Mouse (Mus musculus) left cerebral cortex, adult 11 months (tissue): ENCODE results near the gene Wipf3.

ENCODE experiments used
- DNase-seq: peaks from one replicate; pipeline ENCODE4 v3.0.0; 2022; ENCODE audit warnings: low spot score

The Wipf3 gene

DNA sequence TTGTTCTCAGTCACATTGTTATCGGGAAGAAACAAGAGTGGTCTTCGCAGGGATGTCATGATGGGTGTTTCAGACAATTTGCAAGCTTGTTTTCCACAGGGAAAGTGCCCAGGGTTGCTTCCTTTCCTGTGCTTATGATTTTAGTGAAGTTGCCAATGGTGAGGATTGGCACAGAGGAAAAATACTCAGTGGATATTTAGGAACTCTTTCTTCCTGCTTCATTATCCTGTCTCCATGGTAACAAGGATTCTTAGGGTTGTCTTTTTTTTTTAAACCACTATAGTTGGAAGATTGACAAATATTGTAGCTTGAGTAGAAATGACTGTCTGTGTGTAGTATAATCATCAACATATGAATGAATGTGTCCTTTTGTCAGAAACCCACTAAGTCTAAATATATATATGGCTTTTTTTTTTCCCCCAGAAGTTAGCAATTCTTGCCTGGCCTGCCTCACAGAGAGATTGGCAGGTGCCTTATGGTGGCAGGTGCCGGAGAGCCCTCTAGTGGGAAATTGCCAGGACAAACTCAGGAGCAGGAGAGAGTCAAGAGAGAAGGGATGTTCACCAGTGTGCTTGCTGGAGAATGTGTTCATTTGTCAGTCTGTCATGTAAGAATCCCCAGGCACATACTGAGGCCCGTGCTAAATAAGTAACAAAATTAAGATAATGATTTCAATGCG is 49.4 kb downstream of the Wipf3 start:
- no peak for DNase-seq

GRCm38 (mm10) chr6:54481390-54482112 is 52.1 kb downstream of the Wipf3 start:
- DNase-seq, result no peak

- DNase-seq, result no peak
These were observed 55.6 kb downstream of the Wipf3 start for GRCm38 (mm10) chr6:54485000-54485399.

- no peak for DNase-seq
These were observed 56.1 kb downstream of the Wipf3 start for GRCm38 (mm10) chr6:54485435-54485901.

DNA sequence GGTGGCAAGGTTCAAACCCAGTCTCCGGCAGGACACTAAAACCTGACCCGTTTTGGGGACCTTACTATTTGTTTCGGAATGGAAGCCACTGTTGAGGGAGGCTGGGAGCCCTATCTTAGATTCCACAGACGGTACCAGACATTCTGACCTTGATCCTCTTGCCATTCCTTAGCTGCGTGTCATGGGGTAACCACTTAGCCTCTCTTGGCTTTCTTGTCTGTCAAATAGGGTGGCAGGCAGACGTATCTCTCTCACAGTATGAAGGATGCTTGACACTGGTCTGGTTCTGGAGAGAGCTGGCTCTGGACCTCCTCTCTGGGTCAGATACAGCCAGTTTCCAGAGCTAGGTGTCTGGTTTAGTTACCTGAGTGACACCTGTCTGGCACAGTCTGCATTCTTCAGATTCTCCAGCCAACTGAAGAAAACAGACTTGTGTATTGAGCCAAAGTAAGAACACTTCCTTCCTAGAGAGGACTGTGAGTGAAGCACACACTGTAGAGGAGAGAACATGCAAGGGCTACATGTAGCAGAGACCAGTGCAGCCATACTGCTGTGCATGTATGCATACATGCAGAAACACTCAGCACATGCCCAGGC is 56.7 kb downstream of the Wipf3 start:
- no peak for DNase-seq

- DNase-seq, result no peak
These were observed 61.7 kb downstream of the Wipf3 start for GRCm38 (mm10) chr6:54491074-54491473.

DNA sequence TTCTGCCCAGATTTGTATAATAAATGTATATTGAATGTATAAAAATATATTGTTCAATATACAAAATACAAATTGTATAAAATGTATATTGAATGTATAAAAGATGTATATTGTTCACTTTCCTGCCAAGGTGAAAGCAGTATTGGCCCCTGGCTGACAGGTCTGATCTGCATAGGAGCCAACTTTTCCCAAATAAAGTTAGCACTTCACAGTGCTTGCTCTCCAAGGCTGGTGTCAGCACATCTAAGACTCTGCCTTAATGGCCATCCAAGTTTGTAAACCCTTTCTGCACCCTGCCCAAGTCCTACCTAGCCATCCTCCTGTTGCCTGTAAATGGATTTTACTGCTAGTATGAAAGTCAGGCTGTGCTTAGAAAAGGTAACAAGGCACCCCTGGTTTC is 64.7 kb downstream of the Wipf3 start:
- DNase-seq, result no peak

- DNase-seq, result no peak
These were observed 65.4 kb downstream of the Wipf3 start for GRCm38 (mm10) chr6:54494612-54495398.

GRCm38 (mm10) chr6:54496214-54496613 is 66.8 kb downstream of the Wipf3 start:
- no peak for DNase-seq

- no peak for DNase-seq
These were observed 73.3 kb downstream of the Wipf3 start for GRCm38 (mm10) chr6:54502661-54503115.

DNA sequence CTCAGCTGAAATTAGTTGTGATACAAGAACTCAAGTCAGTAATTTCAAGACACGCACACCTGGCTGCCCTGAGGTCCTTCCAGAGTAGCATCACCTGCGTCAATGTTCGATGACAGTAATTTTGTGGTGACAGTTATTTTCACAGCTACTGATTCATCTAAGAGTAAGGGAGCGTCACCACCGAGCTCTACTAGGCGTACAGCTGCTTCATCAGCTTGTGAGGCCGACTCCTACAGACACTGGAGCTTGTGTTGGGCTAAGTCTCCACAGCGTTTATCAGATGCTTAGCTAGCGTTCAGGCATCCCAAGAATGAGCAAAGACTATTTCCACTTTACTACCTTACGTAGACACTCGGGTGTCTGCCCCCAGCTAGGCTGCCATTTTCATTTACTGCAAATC is 76.9 kb downstream of the Wipf3 start:
- DNase-seq, result no peak

DNA sequence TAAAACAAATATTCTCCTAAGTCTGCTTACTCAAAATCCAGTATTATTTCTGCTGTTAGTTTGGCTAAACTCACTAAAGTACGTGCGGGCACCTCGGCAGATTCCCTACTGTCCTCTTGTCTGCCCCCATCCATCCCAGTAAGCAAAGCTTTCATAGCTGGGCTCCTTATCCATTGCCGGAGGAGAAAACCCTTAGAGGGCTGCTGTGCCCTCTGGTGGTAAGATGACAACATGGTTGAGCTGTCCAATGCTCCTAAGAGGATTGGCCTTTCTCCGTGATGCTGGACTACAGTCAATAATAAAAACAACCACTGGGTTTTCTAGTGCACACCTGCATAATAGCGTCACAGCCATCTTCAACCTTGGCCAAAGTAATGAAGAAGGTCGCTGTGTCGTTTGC is 77.6 kb downstream of the Wipf3 start:
- peak; percentile 53 for DNase-seq

DNA sequence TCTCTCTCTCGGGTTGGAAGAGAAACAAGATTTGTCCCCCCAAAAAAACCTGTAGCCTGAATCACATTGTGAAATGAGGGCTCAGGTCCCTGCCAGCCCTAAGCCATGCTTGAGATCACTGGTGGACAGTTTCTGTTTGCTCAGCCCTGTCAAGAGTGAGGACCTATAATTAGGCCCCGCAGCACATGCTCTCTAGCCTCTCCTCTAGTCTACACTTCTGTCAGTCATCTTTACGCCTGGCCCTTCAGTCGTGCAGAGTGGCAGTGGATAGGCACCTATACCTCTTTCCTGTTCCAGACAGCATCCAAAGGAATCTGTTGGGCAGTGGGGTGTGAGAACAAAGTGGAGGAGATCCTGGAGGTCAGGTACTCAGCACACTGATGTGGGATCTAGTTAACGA is 78.4 kb downstream of the Wipf3 start:
- no peak for DNase-seq

- DNase-seq, result no peak
These were observed 78.9 kb downstream of the Wipf3 start for GRCm38 (mm10) chr6:54508256-54508793.

- no peak for DNase-seq
These were observed 79.9 kb downstream of the Wipf3 start for GRCm38 (mm10) chr6:54509264-54509663.

- DNase-seq, result no peak
These were observed 82.9 kb downstream of the Wipf3 start for GRCm38 (mm10) chr6:54512256-54512655.

- no peak for DNase-seq
These were observed 87.2 kb downstream of the Wipf3 start for GRCm38 (mm10) chr6:54516512-54517134.

DNA sequence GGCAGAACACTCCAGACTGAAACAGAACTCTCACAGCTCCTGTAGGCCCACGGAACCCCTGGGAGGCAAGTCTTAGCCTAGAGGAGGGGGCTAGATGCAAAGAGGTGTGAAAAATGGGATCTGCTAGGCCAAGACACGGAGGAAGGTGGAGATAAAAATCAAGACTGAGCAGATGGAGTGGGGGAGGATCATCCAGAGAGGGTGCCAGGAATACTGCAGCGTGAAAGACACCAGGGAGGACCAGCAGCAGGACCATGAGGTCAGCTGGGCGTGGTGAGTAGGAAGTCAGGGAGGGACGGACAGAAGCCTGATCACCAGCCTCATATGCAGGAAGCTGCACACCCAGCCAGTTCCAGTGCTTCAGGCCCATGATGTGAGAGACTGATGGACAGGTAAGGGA is 89.4 kb downstream of the Wipf3 start:
- no peak for DNase-seq

DNA sequence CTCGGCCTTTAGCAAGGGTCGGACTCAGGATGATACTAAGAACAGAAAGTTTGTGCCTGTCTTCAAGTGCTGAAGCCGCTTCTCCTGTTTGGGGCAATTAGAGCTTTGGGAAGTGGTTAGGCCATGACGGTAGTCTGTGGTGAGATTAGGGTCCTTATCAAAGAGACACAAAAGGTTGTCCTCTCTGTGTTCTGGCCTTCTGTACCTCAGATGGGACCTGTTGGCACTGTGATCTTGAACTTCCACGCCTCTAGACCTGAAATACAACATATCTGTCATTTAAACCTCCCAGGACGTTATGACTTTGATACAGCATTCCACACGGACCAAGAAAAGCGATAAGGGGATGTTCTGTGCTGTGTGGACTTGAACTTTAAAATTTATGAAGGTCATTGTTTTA is 99.3 kb downstream of the Wipf3 start:
- no peak for DNase-seq

DNA sequence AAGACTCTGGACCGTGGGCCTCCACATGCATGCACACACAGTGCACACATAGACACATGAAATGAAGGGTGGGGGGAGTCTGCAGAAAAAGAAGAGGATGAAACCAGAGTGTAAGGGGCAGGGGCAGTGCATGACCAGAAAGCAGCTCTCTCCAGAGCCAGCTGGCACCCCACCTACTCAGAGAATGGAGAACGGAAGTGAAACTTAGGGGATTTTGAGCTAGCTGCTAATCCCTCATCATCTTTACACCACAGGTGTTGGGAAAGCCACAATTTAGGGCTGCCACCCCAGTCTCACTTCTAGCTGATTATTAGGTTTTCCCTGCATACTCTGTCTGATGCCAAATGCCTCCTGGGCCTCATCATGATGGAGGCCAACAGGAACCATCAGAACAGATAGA is 100.8 kb downstream of the Wipf3 start:
- no peak for DNase-seq

DNA sequence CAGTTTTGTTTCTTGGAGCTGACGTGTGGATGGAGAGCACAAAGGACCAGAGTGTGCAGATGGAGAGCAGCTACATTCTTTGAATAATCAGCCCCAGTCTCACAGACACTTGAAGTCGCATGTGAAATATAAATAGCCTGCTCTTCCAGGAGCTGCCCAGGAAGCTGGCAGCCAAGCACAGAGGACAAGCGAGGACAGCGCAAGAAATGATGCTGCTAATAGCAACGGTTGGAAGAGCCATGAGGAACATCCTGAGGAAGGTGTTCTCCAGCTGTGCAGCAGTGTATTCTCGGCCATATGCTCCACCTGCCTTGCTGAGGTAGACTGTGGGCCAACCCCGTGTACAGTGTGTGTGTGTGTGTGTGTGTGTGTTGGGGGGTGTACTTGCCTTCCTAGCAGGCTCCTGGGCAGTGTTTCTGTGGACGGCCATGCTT is 101.7 kb downstream of the Wipf3 start:
- peak; percentile 50 for DNase-seq

DNA sequence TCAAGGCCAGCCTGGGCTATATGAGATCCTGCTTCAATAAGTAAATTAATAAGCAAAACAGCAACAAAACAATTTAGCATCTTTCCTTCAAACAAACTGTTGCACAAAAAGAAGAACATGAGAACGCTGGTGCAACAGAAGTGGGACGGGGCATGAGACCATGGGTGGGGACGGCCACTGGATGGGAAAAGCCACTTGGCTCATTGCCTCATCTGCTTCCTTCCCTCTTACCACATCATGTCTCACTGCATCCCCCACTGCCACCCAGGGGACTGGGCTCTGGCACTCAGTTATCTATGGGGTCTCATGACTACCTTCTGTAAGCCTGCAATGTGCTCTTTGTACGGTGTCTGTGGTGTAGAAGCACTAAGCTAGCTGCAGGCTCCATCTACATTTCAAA is 106.1 kb downstream of the Wipf3 start:
- no peak for DNase-seq
